Mouse (Mus musculus): Measurements from ENCODE around the gene Rph3al. TPM values are rescaled to one million over a fixed set of nuclear protein-coding genes. Genes with fewer than 3 reads are reported as not detected.

Gene Rph3al
- total RNA-seq, 1 experiment = 0.71 TPM

DNA sequence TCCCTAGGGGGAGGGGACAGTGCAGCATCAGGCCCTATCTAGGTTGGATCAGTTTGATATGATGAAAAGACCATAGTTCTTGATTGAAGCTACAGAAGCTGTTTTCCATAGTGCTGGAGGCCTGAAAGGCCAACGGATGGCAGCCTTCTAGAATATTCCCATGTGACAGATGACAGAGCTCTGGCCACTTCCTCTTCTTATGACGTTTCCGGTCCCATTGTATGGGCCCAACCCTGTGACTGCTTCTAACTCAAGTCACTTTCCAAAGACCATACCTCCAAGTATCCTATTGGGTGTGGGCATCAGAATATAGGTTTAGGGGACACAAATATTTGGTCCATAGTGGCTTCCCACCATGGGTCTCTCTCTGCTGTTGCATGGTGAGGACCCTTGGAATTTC, 57.0 kb downstream of the Rph3al start:
- no peak for TF ChIP-seq ZNF384 (IDR thresholded peaks at IDR 0.05; ENCODE audit: low read depth, low read length)
- no peak for TF ChIP-seq MAFK (IDR thresholded peaks at IDR 0.05; ENCODE audit: insufficient read depth, low read depth, low read length)
- no peak for TF ChIP-seq CHD2 (IDR thresholded peaks at IDR 0.05; ENCODE audit: low read depth, low read length)
- TF ChIP-seq HCFC1 (IDR thresholded peaks at IDR 0.05; ENCODE audit: borderline replicate concordance, insufficient read depth, low read length) = no peak
- TF ChIP-seq ZC3H11A (IDR thresholded peaks at IDR 0.05; ENCODE audit: borderline replicate concordance, low read depth, low read length) = no peak

DNA sequence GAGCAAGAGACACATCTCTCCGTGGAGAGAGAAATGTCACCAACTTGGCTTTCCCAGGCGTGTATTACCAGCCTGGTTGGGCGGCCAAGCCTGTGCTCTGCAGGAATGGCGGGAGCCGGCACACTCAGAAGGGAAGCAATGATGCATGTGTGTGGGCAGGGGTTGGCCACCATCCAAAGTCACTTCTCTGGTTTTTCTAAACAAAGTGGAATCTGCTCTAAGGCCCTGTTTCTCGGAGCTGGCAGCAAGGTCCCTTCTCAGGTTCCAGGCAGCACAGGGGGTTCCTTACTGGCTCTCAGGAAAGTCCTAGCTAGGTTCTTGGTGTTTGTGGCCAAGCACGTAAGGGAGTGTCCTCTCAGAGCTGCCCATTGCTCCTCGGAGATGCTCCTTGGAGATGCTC, 58.2 kb downstream of the Rph3al start:
- H3K27ac ChIP-seq (ENCODE audit: insufficient read depth, low read depth, low read length, poor library complexity, severe bottlenecking) = no peak overlapping the region
- no peaks in the 10 kb centered on the region for H3K9me3 ChIP-seq (ENCODE audit: control insufficient read depth, insufficient read depth, low read depth, low read length)
- H3K4me1 ChIP-seq (ENCODE audit: control insufficient read depth in 2 of 2, insufficient read depth in 2 of 2, low read length in 2 of 2, poor library complexity in 1 of 2) = peaks cover 0 to 6% of the 10 kb centered on the region in 2 experiments; a peak in 2 of 4 replicates
- H3K36me3 ChIP-seq (ENCODE audit: control insufficient read depth, insufficient read depth, low read length, poor library complexity, severe bottlenecking) = no peaks in the 10 kb centered on the region
- no peak overlapping the region for H3K9ac ChIP-seq (ENCODE audit: insufficient read depth, low read depth, low read length, poor library complexity, severe bottlenecking)
- no peak overlapping the region for H3K4me3 ChIP-seq (ENCODE audit: insufficient read depth in 1 of 2, low read depth in 1 of 2, low read length in 2 of 2, poor library complexity in 1 of 2, severe bottlenecking in 1 of 2)
- DNase-seq (ENCODE audit: low read depth, low spot score) = no peak
- no peak for TF ChIP-seq MAFK (IDR thresholded peaks at IDR 0.05; ENCODE audit: insufficient read depth, low read depth, low read length)
- no peak for TF ChIP-seq ZC3H11A (IDR thresholded peaks at IDR 0.05; ENCODE audit: borderline replicate concordance, low read depth, low read length)
- no peak for TF ChIP-seq ZNF384 (IDR thresholded peaks at IDR 0.05; ENCODE audit: low read depth, low read length)
- TF ChIP-seq CHD2 (IDR thresholded peaks at IDR 0.05; ENCODE audit: low read depth, low read length) = no peak
- TF ChIP-seq HCFC1 (IDR thresholded peaks at IDR 0.05; ENCODE audit: borderline replicate concordance, insufficient read depth, low read length) = no peak
- in situ Hi-C loops (cut with MboI; ENCODE audit: low sequenced_read_pairs in 2 of 2, unreplicated experiment in 2 of 2) = no loop called here

More for the DNA sequence above, 57.0 kb downstream of the Rph3al start:
- no peaks in the 10 kb centered on the region for H3K9me3 ChIP-seq (ENCODE audit: control insufficient read depth, insufficient read depth, low read depth, low read length)
- H3K4me3 ChIP-seq (ENCODE audit: insufficient read depth in 1 of 2, low read depth in 1 of 2, low read length in 2 of 2, poor library complexity in 1 of 2, severe bottlenecking in 1 of 2) = no peak overlapping the region
- H3K36me3 ChIP-seq (ENCODE audit: control insufficient read depth, insufficient read depth, low read length, poor library complexity, severe bottlenecking) = no peaks in the 10 kb centered on the region
- H3K27ac ChIP-seq (ENCODE audit: insufficient read depth, low read depth, low read length, poor library complexity, severe bottlenecking) = no peak overlapping the region
- H3K9ac ChIP-seq (ENCODE audit: insufficient read depth, low read depth, low read length, poor library complexity, severe bottlenecking) = no peak overlapping the region
- in situ Hi-C loops (cut with MboI; ENCODE audit: low sequenced_read_pairs in 2 of 2, unreplicated experiment in 2 of 2) = no loop called here
- DNase-seq (ENCODE audit: low read depth, low spot score) = no peak
- H3K4me1 ChIP-seq (ENCODE audit: control insufficient read depth in 2 of 2, insufficient read depth in 2 of 2, low read length in 2 of 2, poor library complexity in 1 of 2) = peaks cover 0 to 4% of the 10 kb centered on the region in 2 experiments; a peak in 1 of 4 replicates

DNA sequence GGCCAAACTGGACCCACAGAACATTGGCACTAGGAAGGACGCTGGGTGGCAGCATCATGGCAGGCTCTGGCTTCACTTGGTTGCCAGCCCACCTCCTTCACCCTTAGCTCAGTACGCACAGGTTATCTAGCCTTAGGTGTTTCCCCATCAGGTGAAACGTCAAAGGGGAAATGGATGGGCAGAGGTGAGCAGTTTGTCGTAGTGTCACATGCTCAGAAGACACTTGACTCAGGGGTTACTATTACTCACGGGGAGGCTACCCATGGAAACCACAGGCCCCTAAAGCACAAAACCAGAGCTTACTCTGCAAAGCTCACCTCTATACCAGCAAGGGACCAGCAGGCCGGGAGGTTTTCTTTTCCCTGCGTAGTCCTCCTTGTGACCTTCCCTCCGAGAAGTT, 59.8 kb downstream of the Rph3al start:
- Histone ChIP-seq H3K4me3 (ENCODE audit: insufficient read depth in 1 of 2, low read depth in 1 of 2, low read length in 2 of 2, poor library complexity in 1 of 2, severe bottlenecking in 1 of 2) (no peak overlapping the region), H3K4me1 (ENCODE audit: control insufficient read depth in 2 of 2, insufficient read depth in 2 of 2, low read length in 2 of 2, poor library complexity in 1 of 2) (peaks cover 0 to 6% of the 10 kb centered on the region in 2 experiments; a peak in 2 of 4 replicates), H3K36me3 (ENCODE audit: control insufficient read depth, insufficient read depth, low read length, poor library complexity, severe bottlenecking) (no peaks in the 10 kb centered on the region), H3K9ac (ENCODE audit: insufficient read depth, low read depth, low read length, poor library complexity, severe bottlenecking) (no peak overlapping the region), H3K9me3 (ENCODE audit: control insufficient read depth, insufficient read depth, low read depth, low read length) (no peaks in the 10 kb centered on the region), H3K27ac (ENCODE audit: insufficient read depth, low read depth, low read length, poor library complexity, severe bottlenecking) (no peak overlapping the region)
- DNase-seq (ENCODE audit: low read depth, low spot score) = no peak
- TF ChIP-seq CHD2 (IDR thresholded peaks at IDR 0.05; ENCODE audit: low read depth, low read length) (no peak), HCFC1 (IDR thresholded peaks at IDR 0.05; ENCODE audit: borderline replicate concordance, insufficient read depth, low read length) (no peak), ZC3H11A (IDR thresholded peaks at IDR 0.05; ENCODE audit: borderline replicate concordance, low read depth, low read length) (no peak), ZNF384 (IDR thresholded peaks at IDR 0.05; ENCODE audit: low read depth, low read length) (no peak), MAFK (IDR thresholded peaks at IDR 0.05; ENCODE audit: insufficient read depth, low read depth, low read length) (no peak)
- in situ Hi-C loops (cut with MboI; ENCODE audit: low sequenced_read_pairs in 2 of 2, unreplicated experiment in 2 of 2) = no loop called here

DNA sequence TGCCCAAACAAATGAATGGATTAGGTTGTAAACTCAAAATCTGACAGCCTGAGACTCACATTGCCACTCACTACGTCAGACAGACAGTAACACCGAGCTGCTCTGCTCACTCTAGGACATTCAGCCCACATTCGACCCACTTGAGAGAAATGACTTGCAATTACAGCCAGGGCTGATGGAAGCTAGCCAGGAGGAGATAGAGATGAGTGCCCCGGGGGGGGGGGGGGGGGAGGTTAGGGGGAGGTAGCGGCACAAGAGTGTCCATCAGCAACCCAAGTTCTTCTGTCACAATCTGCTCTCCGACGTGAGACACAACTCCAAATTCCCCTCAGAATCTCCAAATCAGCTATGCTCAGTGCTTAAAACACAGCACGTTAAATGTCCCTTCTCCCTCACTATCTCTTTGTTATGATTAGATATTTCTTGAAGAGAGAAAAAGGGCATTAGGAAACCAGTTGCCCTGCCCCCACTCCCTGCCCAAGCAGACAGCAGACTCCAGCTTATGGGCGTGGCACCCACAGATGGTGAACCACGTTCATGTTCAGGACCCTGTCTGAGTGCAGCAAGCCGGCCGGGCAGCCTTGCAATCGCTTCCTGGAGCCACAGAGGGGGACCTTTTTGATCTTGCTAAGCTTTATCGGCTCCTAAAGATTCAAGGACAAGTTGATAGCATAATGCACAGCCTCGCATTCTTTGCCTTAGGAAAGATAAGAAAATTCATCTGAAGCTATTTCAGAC, 62.0 kb downstream of the Rph3al start:
- Histone ChIP-seq H3K4me3 (ENCODE audit: insufficient read depth in 1 of 2, low read depth in 1 of 2, low read length in 2 of 2, poor library complexity in 1 of 2, severe bottlenecking in 1 of 2) (no peak overlapping the region), H3K27ac (ENCODE audit: insufficient read depth, low read depth, low read length, poor library complexity, severe bottlenecking) (no peak overlapping the region), H3K9ac (ENCODE audit: insufficient read depth, low read depth, low read length, poor library complexity, severe bottlenecking) (no peak overlapping the region), H3K9me3 (ENCODE audit: control insufficient read depth, insufficient read depth, low read depth, low read length) (no peaks in the 10 kb centered on the region), H3K4me1 (ENCODE audit: control insufficient read depth in 2 of 2, insufficient read depth in 2 of 2, low read length in 2 of 2, poor library complexity in 1 of 2) (peaks cover 0 to 6% of the 10 kb centered on the region in 2 experiments; a peak in 2 of 4 replicates), H3K36me3 (ENCODE audit: control insufficient read depth, insufficient read depth, low read length, poor library complexity, severe bottlenecking) (no peaks in the 10 kb centered on the region)
- TF ChIP-seq HCFC1 (IDR thresholded peaks at IDR 0.05; ENCODE audit: borderline replicate concordance, insufficient read depth, low read length) (no peak), CHD2 (IDR thresholded peaks at IDR 0.05; ENCODE audit: low read depth, low read length) (0 out of 2 replicates have a peak, but pooled peaks have one; percentile 11)
- in situ Hi-C loops (cut with MboI; ENCODE audit: low sequenced_read_pairs in 2 of 2, unreplicated experiment in 2 of 2) = no loop called here
- DNase-seq (ENCODE audit: low read depth, low spot score) = no peak
